Mouse (Mus musculus): Measurements from ENCODE around the gene Adarb1.

The Adarb1 gene

GRCm38 (mm10) chr10:77380716-77381115, 37.4 kb downstream of the Adarb1 start:
- no peak for DNase-seq

- DNase-seq, result no peak
Observed at GRCm38 (mm10) chr10:77379199-77379598, 38.9 kb downstream of the Adarb1 start.

DNA sequence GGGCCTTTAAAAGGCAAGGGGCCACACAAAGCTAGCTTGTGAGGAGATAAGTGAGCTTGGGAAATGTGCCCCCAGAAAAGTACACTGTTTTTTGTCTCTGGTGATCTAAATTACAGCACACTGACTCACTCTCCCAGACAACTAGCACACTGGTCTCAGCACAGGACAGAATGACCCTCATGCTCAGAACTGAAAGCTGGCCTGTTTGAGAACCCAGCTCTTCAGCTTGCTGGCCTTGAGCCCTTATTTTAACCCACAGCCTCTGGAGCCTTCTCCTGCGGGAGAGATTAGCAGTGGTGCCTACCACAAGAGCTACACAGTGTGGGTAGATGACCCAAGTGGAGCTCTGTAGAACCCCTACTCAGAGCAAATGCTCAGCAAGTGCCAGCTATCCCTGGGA, 42.0 kb downstream of the Adarb1 start:
- DNase-seq, result no peak

DNA sequence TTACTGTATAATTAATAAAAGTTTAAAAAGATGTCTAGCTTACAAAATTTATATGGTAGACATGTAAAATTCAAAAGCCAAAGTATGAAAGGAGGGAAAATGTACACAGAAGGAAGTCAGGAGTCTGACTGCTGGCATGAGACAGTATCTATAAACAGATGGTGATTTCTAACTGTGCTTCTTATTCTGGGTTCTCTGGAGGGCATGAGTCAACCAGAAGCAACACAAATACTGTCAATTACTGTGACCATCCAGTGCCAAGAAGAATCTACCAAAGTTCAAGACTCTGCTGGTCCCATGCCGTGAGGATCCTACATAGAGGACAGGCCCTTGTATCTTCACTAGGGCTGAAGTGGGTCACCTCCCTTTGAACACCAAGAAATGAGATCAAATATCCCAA, 43.1 kb downstream of the Adarb1 start:
- DNase-seq, result no peak

- DNase-seq, result no peak
Observed at GRCm38 (mm10) chr10:77374407-77374806, 43.7 kb downstream of the Adarb1 start.

GRCm38 (mm10) chr10:77370129-77370528, 47.9 kb downstream of the Adarb1 start:
- no peak for DNase-seq

GRCm38 (mm10) chr10:77367973-77368372, 50.1 kb downstream of the Adarb1 start:
- DNase-seq, result no peak

DNA sequence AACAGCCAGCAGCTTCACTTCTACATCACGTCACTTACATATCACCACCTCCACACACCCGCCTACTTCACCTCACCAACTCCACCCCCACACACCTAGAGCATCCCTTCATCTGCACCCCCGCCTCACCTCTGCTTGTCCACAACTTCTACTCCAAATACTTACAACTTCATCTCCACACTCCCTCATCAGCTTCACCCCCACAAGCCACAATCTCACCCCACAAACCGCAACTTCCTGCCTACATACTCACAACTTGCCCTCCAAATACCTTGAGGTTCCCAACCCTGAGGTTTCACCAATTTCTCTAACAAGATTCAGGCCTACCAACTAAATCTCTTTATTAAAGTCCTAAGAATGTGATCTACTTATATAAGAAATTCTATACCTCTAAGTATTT, 51.1 kb downstream of the Adarb1 start:
- DNase-seq, result no peak

GRCm38 (mm10) chr10:77365212-77365611, 52.9 kb downstream of the Adarb1 start:
- no peak for DNase-seq

GRCm38 (mm10) chr10:77360486-77360885, 57.6 kb downstream of the Adarb1 start:
- DNase-seq, result no peak

GRCm38 (mm10) chr10:77357957-77358356, 60.1 kb downstream of the Adarb1 start:
- DNase-seq, result no peak

DNA sequence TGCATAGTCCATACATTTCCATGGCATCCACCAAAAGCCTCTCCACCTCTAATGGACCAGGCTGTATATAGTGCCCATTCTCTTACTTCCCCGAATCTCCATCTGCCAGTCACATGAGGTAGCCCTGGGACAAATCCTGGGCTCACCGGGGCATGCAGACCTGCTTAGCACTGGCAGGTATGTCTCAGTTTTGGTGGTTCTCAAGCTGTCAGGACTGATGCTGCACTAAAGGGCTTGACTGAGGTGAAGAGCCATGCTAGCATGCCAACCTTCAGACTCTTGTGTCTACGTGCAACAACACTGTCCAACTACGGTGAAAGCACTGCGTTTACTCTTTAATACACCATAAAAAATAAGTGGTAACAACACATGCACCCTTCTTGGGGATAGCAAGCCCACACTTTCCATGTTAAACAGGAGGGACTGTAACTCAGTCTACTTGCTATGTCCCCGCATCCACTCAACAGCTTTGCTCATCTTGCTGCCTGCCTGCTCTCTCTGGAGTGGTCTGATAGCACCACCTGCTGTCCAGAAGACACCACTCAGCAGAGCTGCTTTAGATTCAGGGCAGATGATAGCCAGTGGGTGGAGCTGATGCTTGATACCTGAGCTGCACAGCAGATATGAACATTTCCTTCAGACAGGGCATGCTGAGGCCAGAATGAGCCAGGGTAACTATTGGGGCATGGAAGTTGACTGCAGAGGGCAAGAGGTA, 64.9 kb downstream of the Adarb1 start:
- DNase-seq, result peak; percentile 71

DNA sequence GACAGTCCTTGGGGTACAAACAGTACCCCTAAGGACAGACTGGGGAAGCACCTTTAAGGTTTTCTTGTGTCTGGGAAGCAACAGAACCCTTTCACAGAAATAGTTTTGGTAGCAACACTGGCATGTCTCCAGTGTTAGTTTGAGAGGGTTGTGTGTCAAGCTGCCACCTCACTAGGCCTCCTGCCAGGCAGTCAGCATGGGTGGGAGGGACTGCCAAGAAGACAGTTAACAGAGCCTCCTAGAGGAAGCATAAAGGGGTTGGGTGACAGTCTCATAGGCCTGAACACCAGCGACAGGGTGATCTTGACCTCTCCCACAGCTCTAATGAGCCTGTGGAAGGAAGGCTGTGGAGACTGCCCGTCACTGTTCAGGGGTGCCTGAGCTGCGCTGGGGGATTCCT, 75.2 kb downstream of the Adarb1 start:
- no peak for DNase-seq

GRCm38 (mm10) chr10:77341711-77342110, 76.4 kb downstream of the Adarb1 start:
- DNase-seq, result no peak

GRCm38 (mm10) chr10:77341059-77341458, 77.0 kb downstream of the Adarb1 start:
- DNase-seq, result no peak

DNA sequence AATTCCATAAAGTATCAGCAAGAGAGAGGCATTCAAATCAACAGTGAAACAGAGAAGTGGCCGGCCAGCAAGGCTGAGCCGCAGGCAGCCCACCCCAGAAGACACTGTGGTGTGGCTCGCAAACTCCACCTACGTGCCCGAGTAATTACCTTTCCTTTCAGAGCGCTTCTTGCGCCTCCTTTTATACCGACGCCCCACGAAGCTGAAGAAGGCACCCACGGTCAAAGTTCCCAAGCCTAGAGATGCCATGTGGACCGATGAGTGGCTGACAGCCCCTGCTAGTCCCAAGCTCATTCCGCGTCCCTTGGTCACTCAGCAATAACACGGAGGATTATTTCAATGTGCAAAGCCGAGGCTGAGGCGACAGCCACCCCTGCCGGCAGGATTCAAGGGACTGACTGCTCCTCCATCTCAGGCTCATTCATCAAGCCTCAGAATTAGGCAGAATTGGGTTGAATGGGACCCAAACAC, 78.2 kb downstream of the Adarb1 start:
- DNase-seq, result no peak

GRCm38 (mm10) chr10:77333518-77333917, 84.6 kb downstream of the Adarb1 start:
- no peak for DNase-seq

DNA sequence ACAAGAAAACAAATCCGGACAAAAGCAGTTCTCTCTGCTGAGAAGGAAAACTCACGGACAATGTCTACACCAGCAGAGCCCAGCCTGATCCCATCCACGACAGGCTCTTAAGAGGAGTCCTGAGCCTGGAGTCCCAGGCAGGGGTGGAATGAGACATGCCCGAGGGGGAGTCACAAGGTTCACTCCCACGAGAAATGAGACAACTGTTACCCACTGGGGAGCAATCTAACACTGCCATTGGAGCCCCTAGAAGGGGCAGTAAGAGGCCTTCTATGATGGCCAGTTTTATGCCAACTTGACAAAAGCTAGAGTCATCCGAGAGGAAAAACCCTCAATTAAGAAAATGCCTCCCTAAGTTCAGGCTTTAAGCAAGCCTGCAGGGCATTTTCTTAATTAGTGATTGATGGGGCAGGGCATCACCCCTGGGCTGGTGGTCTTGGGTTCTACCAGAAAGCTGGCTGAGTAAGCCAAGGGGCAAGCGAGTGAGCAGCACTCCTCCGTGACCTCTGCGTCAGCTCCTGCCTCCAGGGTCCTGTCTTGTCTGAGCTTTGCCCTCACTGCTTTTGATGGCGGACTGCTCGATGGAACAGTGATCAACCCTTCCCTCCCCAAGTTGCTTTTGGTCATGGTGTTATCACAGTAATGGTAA, 88.5 kb downstream of the Adarb1 start:
- DNase-seq, result no peak

GRCm38 (mm10) chr10:77324716-77325115, 93.4 kb downstream of the Adarb1 start:
- no peak for DNase-seq

GRCm38 (mm10) chr10:77321611-77322010, 96.5 kb downstream of the Adarb1 start:
- DNase-seq, result no peak

GRCm38 (mm10) chr10:77321001-77321400, 97.1 kb downstream of the Adarb1 start:
- no peak for DNase-seq

GRCm38 (mm10) chr10:77315682-77316081, 102.4 kb downstream of the Adarb1 start:
- DNase-seq, result no peak

DNA sequence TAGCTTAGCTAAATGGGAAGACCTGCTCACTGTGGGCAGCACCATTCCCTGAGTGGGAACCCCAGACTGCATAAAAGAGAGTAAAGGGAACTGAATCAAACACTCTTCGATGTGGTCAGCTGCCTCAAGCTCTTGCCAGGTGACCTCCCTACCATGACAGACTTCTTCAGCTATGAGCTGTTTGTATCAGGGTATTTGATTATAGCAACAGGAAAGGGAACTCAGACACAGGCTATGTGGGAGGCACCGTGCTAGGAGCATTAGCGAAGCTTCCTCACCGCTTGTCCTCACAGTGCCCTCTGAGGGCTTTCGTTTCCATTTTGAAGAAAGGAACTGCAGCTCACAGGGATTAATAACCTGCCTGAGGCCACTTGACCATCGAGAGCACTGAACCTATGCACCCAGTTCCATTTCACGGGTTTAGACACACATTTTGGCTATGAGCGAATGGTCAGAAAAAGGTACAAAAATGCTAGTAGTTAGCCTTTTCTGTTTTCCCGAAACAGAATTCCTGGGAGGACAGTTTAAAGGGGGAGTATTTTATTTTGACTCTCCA, 103.3 kb downstream of the Adarb1 start:
- DNase-seq, result no peak

GRCm38 (mm10) chr10:77308978-77309377, 109.1 kb downstream of the Adarb1 start:
- DNase-seq, result no peak
